Mouse (Mus musculus) lung, adult 18-20 months (tissue): ENCODE data around the gene Themis2.
"Not testable (repeated sequence)": the region's sequence is repeated elsewhere in the genome, so short reads cannot be mapped to it uniquely, and the experiment has no call there.

ENCODE experiments used
- DNase-seq, 2 experiments: peaks; one replicate each; pipeline ENCODE4 v3.0.0; 2022; ENCODE audit warnings: mixed read lengths in 2 of 2

Gene Themis2

GRCm38 (mm10) chr4:132749258-132749982 lies 46.8 kb downstream of the Themis2 start:
- no peak for DNase-seq

DNA sequence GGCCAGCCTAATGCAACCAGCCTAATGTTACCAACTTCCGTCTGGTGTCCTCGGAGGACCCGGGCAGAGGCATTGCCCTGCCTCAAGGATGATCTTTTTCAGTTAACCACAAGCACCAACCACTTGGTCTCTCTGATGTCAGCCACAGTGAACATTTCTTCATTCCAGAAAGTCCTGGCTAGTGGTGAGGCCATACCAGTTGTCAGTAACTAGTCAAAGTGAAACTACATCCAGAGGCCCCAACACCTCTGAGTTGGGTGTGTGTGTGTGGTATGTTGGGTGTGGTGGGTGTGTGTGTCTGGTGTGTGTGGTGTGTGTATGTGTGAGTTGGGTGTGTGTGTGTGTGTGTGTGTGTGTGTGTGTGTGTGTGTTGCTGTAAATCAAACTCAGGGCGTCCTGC lies 47.4 kb downstream of the Themis2 start:
- peak in 1 of 2 experiments; percentile 24 for DNase-seq

DNA sequence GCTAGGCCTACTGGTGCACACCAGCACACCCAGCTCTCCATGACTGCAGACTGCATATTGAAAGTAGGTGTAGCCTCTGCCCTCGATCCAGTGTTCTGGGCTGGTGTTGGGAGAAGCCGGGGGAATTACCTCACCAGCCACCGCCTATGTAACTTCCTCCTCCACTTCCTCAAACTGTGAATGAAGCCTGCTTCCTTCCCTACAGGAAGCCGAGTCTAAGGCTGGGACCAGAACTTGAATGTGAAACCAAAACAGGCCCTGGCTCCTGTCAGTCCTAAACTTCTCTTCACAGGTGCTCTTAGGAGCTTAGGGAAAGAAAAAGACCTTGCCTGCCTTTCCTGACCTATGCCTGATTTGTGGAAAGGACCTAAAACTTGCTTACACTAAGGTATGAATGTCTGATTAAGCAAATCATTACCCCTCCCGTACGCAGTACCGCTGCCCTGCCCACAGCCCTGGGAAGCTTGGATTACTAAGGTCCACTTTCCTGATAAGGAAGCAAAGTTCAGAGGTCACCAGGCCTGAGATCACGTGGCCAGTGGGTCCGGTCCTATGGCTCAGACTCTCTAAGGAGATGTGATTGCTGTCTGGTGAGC lies 48.4 kb downstream of the Themis2 start:
- peak; percentile 78 to 82 for DNase-seq

GRCm38 (mm10) chr4:132746911-132747517 lies 49.2 kb downstream of the Themis2 start:
- no peak for DNase-seq

DNA sequence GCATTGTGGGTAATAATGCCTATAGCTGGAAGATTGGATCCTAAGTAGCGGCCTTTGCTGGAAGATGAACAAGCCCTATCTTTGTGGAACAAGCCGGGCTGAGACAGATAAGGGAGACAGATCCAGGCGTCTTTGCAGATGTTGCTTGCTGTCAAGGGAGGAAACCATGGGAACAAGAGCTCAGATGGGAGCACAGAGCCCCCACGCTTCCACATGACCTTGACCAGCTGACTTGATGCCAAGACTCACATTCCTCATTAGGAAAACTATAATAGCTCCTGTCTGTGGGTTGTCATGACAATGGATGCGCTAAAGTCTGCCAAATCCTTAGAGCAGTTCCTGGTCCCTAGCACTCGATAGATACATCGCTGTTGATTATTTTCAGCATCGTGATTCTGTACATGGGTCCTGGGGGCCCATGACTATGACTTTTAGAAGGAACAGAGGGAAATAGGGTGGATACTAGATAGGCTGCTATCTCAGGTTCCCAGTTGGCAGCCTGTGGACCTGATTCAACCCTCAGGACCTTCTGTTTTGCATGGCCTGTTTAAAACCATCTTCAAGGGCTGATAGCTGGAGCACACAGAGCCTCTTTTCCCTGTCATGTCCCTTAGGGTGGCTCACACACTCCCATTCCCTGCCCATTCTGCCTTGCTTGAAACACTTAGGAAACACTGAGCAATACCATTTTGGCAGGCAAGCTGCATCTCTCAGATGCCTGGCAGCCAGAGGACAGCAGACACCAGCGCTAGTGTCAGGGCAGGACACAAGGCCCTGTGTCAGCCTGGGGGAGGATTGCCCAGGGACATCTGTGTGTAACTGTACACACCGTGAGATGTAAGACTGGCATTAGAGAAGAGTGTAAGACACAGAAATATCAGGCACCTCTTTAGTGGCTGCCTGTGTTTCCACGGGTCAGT lies 51.9 kb downstream of the Themis2 start:
- no peak for DNase-seq

GRCm38 (mm10) chr4:132741491-132741890 lies 54.7 kb downstream of the Themis2 start:
- DNase-seq: no peak

DNA sequence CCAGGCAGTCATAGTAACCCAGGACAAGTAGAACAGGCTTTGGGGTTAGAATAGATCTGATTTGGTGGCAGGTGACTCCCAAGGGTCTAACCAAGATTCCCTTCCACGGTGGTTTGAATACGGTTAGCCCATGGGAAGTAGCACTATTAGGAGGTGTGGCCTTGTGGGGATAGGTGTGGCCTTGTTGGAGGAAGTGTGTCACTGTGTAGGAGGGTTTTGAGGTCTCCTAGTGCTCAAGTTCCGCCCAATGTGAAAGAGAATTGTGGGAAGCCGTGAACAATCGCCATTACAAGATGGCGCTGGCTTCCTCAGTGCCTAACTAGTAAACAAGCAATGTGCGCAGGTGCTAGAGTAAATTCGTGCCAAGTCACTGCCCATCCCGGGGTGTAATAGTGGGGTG lies 59.0 kb downstream of the Themis2 start:
- DNase-seq: not testable (repeated sequence)

- DNase-seq: no peak
These were observed 60.3 kb downstream of the Themis2 start for GRCm38 (mm10) chr4:132735894-132736293.

GRCm38 (mm10) chr4:132735389-132735788 lies 60.8 kb downstream of the Themis2 start:
- no peak for DNase-seq

DNA sequence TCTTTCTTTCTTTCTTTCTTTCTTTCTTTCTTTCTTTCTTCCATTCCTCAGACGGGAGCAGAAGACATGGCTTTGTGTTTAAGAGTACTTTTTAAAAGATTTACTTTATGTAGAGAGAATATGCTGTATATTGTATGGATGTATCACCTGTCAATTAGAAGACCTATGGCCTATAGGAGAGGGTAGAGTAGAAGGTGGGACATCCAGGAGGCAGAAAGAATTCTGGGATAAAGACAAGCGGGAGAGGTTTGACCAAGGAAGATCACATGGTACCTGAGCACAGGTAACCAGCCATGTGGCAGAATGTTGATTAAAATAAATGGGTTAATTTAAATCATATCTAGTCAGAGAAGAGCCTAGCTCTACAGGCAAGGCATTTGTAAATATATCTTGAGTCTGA lies 61.4 kb downstream of the Themis2 start:
- no peak for DNase-seq

DNA sequence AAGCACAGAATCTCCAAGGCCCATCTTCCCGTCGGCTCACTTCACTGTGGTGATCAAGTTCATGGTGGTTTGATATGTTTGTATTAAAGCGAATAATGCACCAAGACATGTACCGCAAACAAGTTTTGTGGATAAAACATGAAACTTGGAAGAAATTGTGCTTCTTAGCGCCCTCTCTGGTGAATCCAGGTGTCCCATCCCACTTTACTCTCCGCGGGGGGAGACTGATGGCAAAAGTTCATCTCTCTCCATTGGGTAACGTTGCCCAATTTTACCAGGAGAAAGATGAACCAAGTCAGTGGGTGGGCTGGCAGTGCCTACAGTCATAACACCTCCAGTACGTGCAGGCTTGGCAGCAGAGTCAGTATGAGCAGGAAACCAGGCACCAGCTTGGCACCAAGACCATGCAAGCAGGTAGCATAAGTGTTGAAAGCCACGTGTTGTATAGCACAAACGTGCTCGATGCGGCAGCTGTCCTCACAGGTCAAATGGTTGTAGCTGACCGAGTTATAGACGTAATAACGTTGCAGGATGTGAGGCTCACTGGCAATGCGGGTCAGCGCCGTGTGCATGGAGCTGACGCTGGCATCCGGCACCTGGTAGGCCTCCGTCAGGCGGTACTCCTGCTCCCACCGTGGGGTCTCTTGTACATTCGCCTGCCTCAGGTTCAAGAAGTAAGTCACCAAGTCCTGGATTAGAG lies 63.0 kb downstream of the Themis2 start:
- no peak for DNase-seq

DNA sequence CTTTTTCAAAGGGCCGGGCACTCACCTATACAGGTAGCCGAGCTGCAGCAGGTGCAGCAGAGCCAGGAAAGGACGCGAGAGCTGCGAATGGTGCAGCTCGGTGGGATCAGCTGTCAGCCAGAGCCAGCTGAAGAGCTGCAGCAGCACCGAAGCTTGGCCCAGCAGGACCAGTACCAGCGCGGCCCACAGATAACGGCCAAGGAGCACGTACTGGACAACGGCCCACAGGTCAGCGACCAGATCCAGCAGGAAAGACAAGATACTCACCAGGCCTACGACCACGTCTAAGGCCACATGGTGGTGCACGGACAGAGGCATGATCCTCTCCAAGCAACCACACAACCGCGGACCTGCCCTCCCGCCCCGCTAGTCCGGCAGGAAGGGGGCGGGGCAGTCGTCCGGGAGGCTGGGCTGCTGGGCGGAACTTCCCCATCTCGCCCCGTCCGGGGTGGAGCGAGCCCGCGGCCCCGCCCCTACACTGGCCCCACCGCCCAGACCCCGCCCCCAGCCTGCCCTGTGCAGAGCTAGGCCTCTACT lies 64.0 kb downstream of the Themis2 start, which contains the start of gene Xkr8:
Xkr8 (minus strand) TSS at position 399 of the 537 bp plus-strand sequence.
- peak; percentile 90 to 93 for DNase-seq
